14 mouse cellular contexts compared by ENCODE assay signal in the genomic region with DNA sequence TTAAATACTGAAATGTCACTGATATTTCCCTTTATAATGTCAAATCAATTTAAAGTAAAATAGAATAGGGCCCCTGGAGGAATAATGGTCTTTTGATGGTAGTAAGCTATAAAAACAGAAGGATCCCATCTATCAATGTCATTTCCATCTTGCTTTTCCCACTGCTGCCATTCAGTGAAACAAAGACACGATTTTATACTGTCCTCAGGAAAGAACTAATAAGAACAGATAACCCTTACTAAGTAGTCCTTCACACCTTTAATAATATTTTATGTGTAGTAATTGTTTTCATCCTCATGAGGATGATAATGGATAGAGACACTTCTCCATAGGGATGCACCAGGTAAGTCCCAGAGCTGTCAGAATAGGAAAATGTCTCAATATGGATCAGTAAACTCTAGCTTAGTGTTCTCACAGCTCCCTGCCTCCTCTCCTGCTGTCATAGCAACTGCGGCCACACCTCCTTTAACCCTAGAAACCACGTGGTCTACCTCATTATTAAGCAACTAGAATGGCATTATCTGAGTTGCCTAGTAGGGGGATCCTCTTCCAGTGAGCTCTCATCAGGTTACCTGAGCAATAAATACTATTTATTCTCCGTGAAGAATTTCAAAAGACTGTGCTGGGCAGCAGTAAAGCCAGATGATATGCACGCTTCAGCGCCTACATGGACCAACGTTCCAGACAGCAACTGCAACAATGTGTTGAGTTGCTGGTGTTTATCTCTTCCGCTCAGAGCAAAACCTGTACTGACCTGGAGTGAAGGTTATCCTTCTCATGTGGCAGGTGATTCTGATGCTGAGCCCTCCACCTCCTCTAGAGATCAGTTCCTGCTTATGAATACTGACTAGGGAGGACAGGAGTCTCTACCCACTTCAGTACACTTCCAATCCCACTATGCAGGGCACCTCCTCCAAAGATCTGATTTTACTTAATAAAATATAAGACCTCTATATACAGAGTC.
DNase-seq lines count a peak whose midpoint lies in the region; ATAC-seq and TF ChIP-seq lines count a peak whose summit lies in the region.
"Had no signal": no experiment of that assay in that cellular context is flagged by ENCODE, and none has a peak within 500 bp of the region (broad histone marks: within the 10 kb centered on the region; RNA-seq: fewer than 3 reads in every experiment).

No protein-coding gene starts in this region.

- no peaks in the 10 kb centered on the region for H3K9me3 ChIP-seq in embryonic facial prominence, embryonic 11.5 days (replicated peaks; ENCODE audit: control insufficient read depth, low read length)
- no peaks in the 10 kb centered on the region for H3K9me3 ChIP-seq in embryonic facial prominence, embryonic 10.5 days
- H3K9me3 ChIP-seq in hindbrain, embryonic 13.5 days, result no peaks in the 10 kb centered on the region
- no peaks in the 10 kb centered on the region for H3K9me3 ChIP-seq in midbrain, postnatal 0 days (ENCODE audit: low read length)
- H3K9me3 ChIP-seq: limb, embryonic 15.5 days had no signal

- no peak overlapping the region for H3K27ac ChIP-seq in embryonic facial prominence, embryonic 11.5 days (replicated peaks; ENCODE audit: low read depth, low read length)
- H3K27ac ChIP-seq in embryonic facial prominence, embryonic 10.5 days (replicated peaks), result no peak overlapping the region
- H3K27ac ChIP-seq in hindbrain, embryonic 13.5 days, result no peak overlapping the region; the same call in 1 of the 2 replicates
- no peak overlapping the region for H3K27ac ChIP-seq in midbrain, postnatal 0 days (ENCODE audit: low read depth, low read length)
- no peak overlapping the region for H3K27ac ChIP-seq in cerebellum, adult 2 months (ENCODE audit: insufficient read depth, low read length)
- H3K27ac ChIP-seq: left cerebral cortex, adult 2 months; limb, embryonic 15.5 days had no signal

- ATAC-seq in embryonic facial prominence, embryonic 11.5 days (replicated peaks; ENCODE audit: insufficient number of reproducible peaks, low FRiP score, low TSS enrichment, low read depth), result no peak; the same call in 1 of the 2 replicates
- peak; percentile 77 for ATAC-seq in hindbrain, embryonic 13.5 days (ENCODE audit: low FRiP score)
- ATAC-seq in midbrain, postnatal 0 days (ENCODE audit: low FRiP score), result peak; percentile 60; the same call in 1 of the 2 replicates

- TF ChIP-seq POLR2A in cerebellum, adult 2 months (IDR thresholded peaks at IDR 0.05; ENCODE audit: borderline replicate concordance, insufficient read depth, low read length), result no peak

- H3K4me1 ChIP-seq in embryonic facial prominence, embryonic 11.5 days (ENCODE audit: control insufficient read depth, insufficient read depth, low read length), result no peaks in the 10 kb centered on the region
- peaks cover 6% of the 10 kb centered on the region; the same call in 1 of the 2 replicates for H3K4me1 ChIP-seq in embryonic facial prominence, embryonic 10.5 days
- peaks cover 8% of the 10 kb centered on the region for H3K4me1 ChIP-seq in hindbrain, embryonic 13.5 days (replicated peaks)
- peaks cover 5% of the 10 kb centered on the region; the same call in 1 of the 2 replicates for H3K4me1 ChIP-seq in midbrain, postnatal 0 days (ENCODE audit: insufficient read depth, low read length)
- H3K4me1 ChIP-seq in cerebellum, adult 2 months (ENCODE audit: control insufficient read depth, insufficient read depth, low read length), result no peaks in the 10 kb centered on the region
- H3K4me1 ChIP-seq: limb, embryonic 15.5 days had no signal

- no peaks in the 10 kb centered on the region for H3K36me3 ChIP-seq in embryonic facial prominence, embryonic 11.5 days (replicated peaks; ENCODE audit: control insufficient read depth, insufficient read depth, low read depth, low read length)
- H3K36me3 ChIP-seq in embryonic facial prominence, embryonic 10.5 days (replicated peaks), result no peaks in the 10 kb centered on the region
- H3K36me3 ChIP-seq in hindbrain, embryonic 13.5 days, result no peaks in the 10 kb centered on the region
- H3K36me3 ChIP-seq in midbrain, postnatal 0 days (ENCODE audit: insufficient read depth, low read length), result no peaks in the 10 kb centered on the region
- H3K36me3 ChIP-seq: limb, embryonic 15.5 days had no signal

- TF ChIP-seq CTCF in midbrain, postnatal 0 days (IDR thresholded peaks at IDR 0.05), result no peak
- no peak for TF ChIP-seq CTCF in cerebellum, adult 2 months (IDR thresholded peaks at IDR 0.05; ENCODE audit: borderline replicate concordance, insufficient read depth, low read depth, low read length)

- peak; percentile 13 for DNase-seq in embryonic facial prominence, embryonic 11.5 days (ENCODE audit: low spot score)
- DNase-seq in embryonic facial prominence, embryonic 10.5 days (ENCODE audit: low spot score), result no peak
- DNase-seq in embryo, embryonic 11 days, result peak; percentile 37
- DNase-seq in midbrain, postnatal 0 days (ENCODE audit: low spot score), result peak; percentile 43
- DNase-seq in cerebellum, adult 2 months, result no peak
- no peak for DNase-seq in ovary, adult 18-20 months (ENCODE audit: low spot score)
- no peak for DNase-seq in lung, postnatal 10 days
- DNase-seq: cerebellum, postnatal 36 days; heart, adult 11 months; kidney, postnatal 36 days; right cerebral cortex, adult 18-20 months had no signal

- 55% methylated on average over 8 of the region's 8 CpGs for WGBS in embryonic facial prominence, embryonic 11.5 days
- 50% methylated on average over 8 of the region's 8 CpGs for WGBS in embryonic facial prominence, embryonic 10.5 days
- WGBS in hindbrain, embryonic 13.5 days, result 42% methylated on average over 8 of the region's 8 CpGs
- 35% methylated on average over 8 of the region's 8 CpGs for WGBS in midbrain, postnatal 0 days
- WGBS in cerebellum, adult 2 months, result 50% methylated on average over 8 of the region's 8 CpGs

- no peak overlapping the region for H3K4me2 ChIP-seq in embryonic facial prominence, embryonic 11.5 days (ENCODE audit: low read depth, low read length)
- H3K4me2 ChIP-seq in hindbrain, embryonic 13.5 days, result 0 out of 2 replicates have a peak overlapping the region, but pooled peaks have one; percentile 1
- H3K4me2 ChIP-seq in midbrain, postnatal 0 days (ENCODE audit: low read depth, low read length, poor library complexity, severe bottlenecking), result no peak overlapping the region
- H3K4me2 ChIP-seq: limb, embryonic 15.5 days had no signal

- no peaks in the 10 kb centered on the region for H3K27me3 ChIP-seq in embryonic facial prominence, embryonic 11.5 days (ENCODE audit: control insufficient read depth, insufficient read depth, low read length)
- no peaks in the 10 kb centered on the region for H3K27me3 ChIP-seq in embryonic facial prominence, embryonic 10.5 days (replicated peaks; ENCODE audit: low read depth, poor library complexity, severe bottlenecking)
- H3K27me3 ChIP-seq in hindbrain, embryonic 13.5 days, result no peaks in the 10 kb centered on the region
- H3K27me3 ChIP-seq in midbrain, postnatal 0 days (ENCODE audit: insufficient read depth, low read length), result no peaks in the 10 kb centered on the region
- H3K27me3 ChIP-seq in cerebellum, adult 2 months (ENCODE audit: control insufficient read depth, insufficient read depth, low read length), result no peaks in the 10 kb centered on the region
- H3K27me3 ChIP-seq: limb, embryonic 15.5 days had no signal

- no peak overlapping the region for H3K9ac ChIP-seq in embryonic facial prominence, embryonic 11.5 days (replicated peaks; ENCODE audit: low read length)
- H3K9ac ChIP-seq in hindbrain, embryonic 13.5 days, result no peak overlapping the region
- no peak overlapping the region for H3K9ac ChIP-seq in midbrain, postnatal 0 days (replicated peaks; ENCODE audit: low read length, poor library complexity, severe bottlenecking)
- H3K9ac ChIP-seq: limb, embryonic 15.5 days had no signal

- no peak overlapping the region for H3K4me3 ChIP-seq in embryonic facial prominence, embryonic 11.5 days (ENCODE audit: low read depth, low read length)
- H3K4me3 ChIP-seq in embryonic facial prominence, embryonic 10.5 days, result no peak overlapping the region
- H3K4me3 ChIP-seq in hindbrain, embryonic 13.5 days, result no peak overlapping the region
- H3K4me3 ChIP-seq in midbrain, postnatal 0 days (ENCODE audit: low read depth, low read length), result no peak overlapping the region
- no peak overlapping the region for H3K4me3 ChIP-seq in cerebellum, adult 2 months (replicated peaks; ENCODE audit: insufficient read depth, low read depth, low read length)
- H3K4me3 ChIP-seq: left cerebral cortex, adult 2 months; limb, embryonic 15.5 days had no signal

Comparison
In these comparisons a context has a peak if more than half of its experiments do, and no peak if none do; other contexts are left out.
1. DNase-seq: peak in embryonic facial prominence, embryonic 11.5 days (single experiment), embryo, embryonic 11 days (single experiment) and midbrain, postnatal 0 days (single experiment); none in embryonic facial prominence, embryonic 10.5 days (single experiment), cerebellum, adult 2 months (0 of 2), ovary, adult 18-20 months (single experiment) and lung, postnatal 10 days (single experiment).